In the genomic region with DNA sequence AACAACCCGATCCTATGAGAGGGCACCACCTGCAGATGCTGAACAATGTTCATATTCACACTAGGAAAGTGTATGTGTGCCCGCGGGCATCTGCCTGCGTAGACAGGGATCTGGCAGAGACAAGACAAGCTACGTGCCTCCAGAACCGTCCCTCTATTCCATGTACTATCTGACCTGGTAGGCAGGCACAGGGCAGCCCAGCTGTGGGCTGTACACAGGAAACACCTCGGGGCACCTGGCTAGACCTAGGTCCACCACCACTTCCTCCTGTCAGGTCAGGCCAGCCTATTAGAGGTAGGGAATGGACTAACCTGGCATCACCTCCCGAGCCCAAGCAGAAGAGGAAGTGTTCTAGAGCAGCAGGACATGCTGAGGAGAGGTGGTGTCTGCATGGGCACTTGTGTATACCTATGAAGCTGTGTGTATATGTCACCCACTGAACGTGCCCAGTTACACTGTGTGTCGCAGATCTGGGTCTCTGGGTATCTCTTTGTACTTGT, we compare ENCODE assay signal across 8 mouse cellular contexts. TPM values are rescaled to one million over a fixed set of nuclear protein-coding genes. Genes with fewer than 3 reads are reported as not detected.
DNase-seq lines count a peak whose midpoint lies in the region; ATAC-seq lines count a peak whose summit lies in the region.

A gene (minus strand): TSS at position 51 of the 500 bp plus-strand sequence.

- DNase-seq in thymus, postnatal 4 days: peak; percentile 7
- no peak for DNase-seq in thymus, adult 18-20 months
- no peak for DNase-seq in right cerebral cortex, adult 2 months (ENCODE audit: low spot score in 2 of 2)
- no peak for DNase-seq in adrenal gland, postnatal 36 days

- H3K27me3 ChIP-seq in erythroblast, embryonic 14.5 days (ENCODE audit: control insufficient read depth): peaks cover 72% of the 10 kb centered on the region
- H3K27me3 ChIP-seq in liver, embryonic 15.5 days: peaks cover 73% of the 10 kb centered on the region

- peak within 1 kb of the TSS; percentile 45 for H3K4me3 ChIP-seq in erythroblast, embryonic 14.5 days (replicated peaks)
- peak within 1 kb of the TSS; percentile 38 for H3K4me3 ChIP-seq in liver, embryonic 15.5 days (replicated peaks)

- peak within 1 kb of the TSS; percentile 65 for H3K4me2 ChIP-seq in liver, embryonic 15.5 days

- 47% methylated on average over 10 of the region's 10 CpGs for WGBS in liver, embryonic 15.5 days (ENCODE audit: insufficient replicate concordance)

- H3K9me3 ChIP-seq in erythroblast, embryonic 14.5 days (ENCODE audit: control insufficient read depth, low read length): no peaks in the 10 kb centered on the region
- no peaks in the 10 kb centered on the region for H3K9me3 ChIP-seq in liver, embryonic 15.5 days (replicated peaks)

- H3K9ac ChIP-seq in liver, embryonic 15.5 days: no peak within 1 kb of the TSS

- H3K27ac ChIP-seq in liver, embryonic 15.5 days (replicated peaks): no peak within 1 kb of the TSS

- no peak for ATAC-seq in erythroblast, adult 5-6 weeks (replicated peaks; ENCODE audit: low FRiP score, poor library complexity, severe bottlenecking)
- no peak for ATAC-seq in liver, embryonic 15.5 days (ENCODE audit: insufficient read depth)
- ATAC-seq in activated CD4-positive, CD25-positive, alpha-beta regulatory T cell, adult 4 months: no peak

- H3K36me3 ChIP-seq in erythroblast, embryonic 14.5 days (ENCODE audit: control insufficient read depth): no peaks in the 10 kb centered on the region
- H3K36me3 ChIP-seq in liver, embryonic 15.5 days (replicated peaks): no peaks in the 10 kb centered on the region

- H3K4me1 ChIP-seq in erythroblast, embryonic 14.5 days (ENCODE audit: control insufficient read depth): peaks cover 9% of the 10 kb centered on the region
- peaks cover 16% of the 10 kb centered on the region for H3K4me1 ChIP-seq in liver, embryonic 15.5 days (replicated peaks)

RNA-seq across cellular contexts. Expression of the gene that starts here (rescaled TPM):
- not detected in 2 replicates for polyA plus RNA-seq in erythroblast, embryonic 14.5 days (2012)
- total RNA-seq in erythroblast, adult 5-6 weeks (2015; ENCODE audit: low replicate concordance): not detected in 2 replicates
- total RNA-seq in erythroblast, adult 5-6 weeks (2017; ENCODE audit: low replicate concordance): not detected in 2 replicates
- polyA plus RNA-seq in liver, embryonic 15.5 days (2015; fragmentation: Nextera tagmentation; extraction: Ambion mirVana): 0.52 and 0.56 TPM in 2 replicates
- not detected for polyA plus RNA-seq in activated CD4-positive, CD25-positive, alpha-beta regulatory T cell, adult 4 months (2017; shearing (Covaris generic))
- total RNA-seq in adrenal gland, postnatal 36 days (2021): 1 to 10 TPM in 1 of 2 experiments, under 1 TPM in 1; 0.43 to 2.1 TPM
